Mouse (Mus musculus): Measurements from ENCODE around the gene Slc44a3. TPM values are rescaled to one million over a fixed set of nuclear protein-coding genes. Genes with fewer than 3 reads are reported as not detected.
A peak's percentile ranks its signal among the peaks of the same experiment; 100 is the strongest.
"Not testable (repeated sequence)": the region's sequence is repeated elsewhere in the genome, so short reads cannot be mapped to it uniquely, and the experiment has no call there.

The Slc44a3 gene
- total RNA-seq, 2 experiments from 2014 or later, result 0.18 TPM; not detected in 1

- intact Hi-C loops (cut with DNase I), result loop anchor here (5.0 kb wide), 1 partner anchor 184 kb away; no protein-coding TSS in a partner anchor
- peak; percentile 15 for DNase-seq
Observed at GRCm38 (mm10) chr3:121553294-121553693, 21.1 kb upstream of the Slc44a3 start.

GRCm38 (mm10) chr3:121552723-121553122 lies 20.5 kb upstream of the Slc44a3 start:
- no peak for DNase-seq
- intact Hi-C loops (cut with DNase I), result loop anchor here (5.0 kb wide), 1 partner anchor 185 kb away; no protein-coding TSS in a partner anchor

GRCm38 (mm10) chr3:121550370-121550769 lies 18.2 kb upstream of the Slc44a3 start:
- intact Hi-C loops (cut with DNase I), result loop anchor here (5.0 kb wide), 1 partner anchor 187 kb away; no protein-coding TSS in a partner anchor
- peak; percentile 53 for DNase-seq

- intact Hi-C loops (cut with DNase I), result no loop called here
- DNase-seq, result no peak
Observed at GRCm38 (mm10) chr3:121547851-121548624, 15.8 kb upstream of the Slc44a3 start.

GRCm38 (mm10) chr3:121540621-121541020 lies 8.4 kb upstream of the Slc44a3 start:
- intact Hi-C loops (cut with DNase I), result loop anchor here (2.0 kb wide), 1 partner anchor 224 kb away; no protein-coding TSS in a partner anchor
- DNase-seq, result no peak

- DNase-seq, result no peak
- intact Hi-C loops (cut with DNase I), result loop anchor here (2.0 to 10.0 kb wide), 2 partner anchors 225 to 335 kb away; no protein-coding TSS in a partner anchor
Observed at GRCm38 (mm10) chr3:121539871-121540431, 7.7 kb upstream of the Slc44a3 start.

GRCm38 (mm10) chr3:121538847-121539246 lies 6.6 kb upstream of the Slc44a3 start:
- DNase-seq, result not testable (repeated sequence)
- intact Hi-C loops (cut with DNase I), result loop anchor here (10.0 kb wide), 1 partner anchor 336 kb away; no protein-coding TSS in a partner anchor

GRCm38 (mm10) chr3:121537996-121538395 lies 5.8 kb upstream of the Slc44a3 start:
- DNase-seq, result no peak
- intact Hi-C loops (cut with DNase I), result loop anchor here (10.0 kb wide), 1 partner anchor 337 kb away; no protein-coding TSS in a partner anchor

GRCm38 (mm10) chr3:121536803-121537202 lies 4.6 kb upstream of the Slc44a3 start:
- intact Hi-C loops (cut with DNase I), result loop anchor here (10.0 kb wide), 1 partner anchor 338 kb away; no protein-coding TSS in a partner anchor
- no peak for DNase-seq

GRCm38 (mm10) chr3:121535813-121536504 lies 3.8 kb upstream of the Slc44a3 start:
- DNase-seq, result peak; percentile 18
- intact Hi-C loops (cut with DNase I), result loop anchor here (10.0 kb wide), 1 partner anchor 339 kb away; no protein-coding TSS in a partner anchor

- intact Hi-C loops (cut with DNase I), result loop anchor here (10.0 kb wide), 1 partner anchor 343 kb away; no protein-coding TSS in a partner anchor
- no peak for DNase-seq
Observed at GRCm38 (mm10) chr3:121531370-121532148, 645 bp downstream of the Slc44a3 start.

GRCm38 (mm10) chr3:121530546-121531258 lies 1.5 kb downstream of the Slc44a3 start:
- intact Hi-C loops (cut with DNase I), result loop anchor here (10.0 kb wide), 1 partner anchor 344 kb away; no protein-coding TSS in a partner anchor
- no peak for DNase-seq

- no peak for DNase-seq
- intact Hi-C loops (cut with DNase I), result loop anchor here (5.0 kb wide), 1 partner anchor 219 kb away; no protein-coding TSS in a partner anchor
Observed at GRCm38 (mm10) chr3:121526096-121527093, 5.8 kb downstream of the Slc44a3 start.

- intact Hi-C loops (cut with DNase I), result no loop called here
- no peak for DNase-seq
Observed at GRCm38 (mm10) chr3:121521633-121522125, 10.5 kb downstream of the Slc44a3 start.

- DNase-seq, result no peak
- intact Hi-C loops (cut with DNase I), result no loop called here
Observed at GRCm38 (mm10) chr3:121521123-121521522, 11.1 kb downstream of the Slc44a3 start.

- intact Hi-C loops (cut with DNase I), result no loop called here
Observed at GRCm38 (mm10) chr3:121517030-121517429, 15.2 kb downstream of the Slc44a3 start.

GRCm38 (mm10) chr3:121509141-121509540 lies 23.1 kb downstream of the Slc44a3 start:
- no peak for DNase-seq
- intact Hi-C loops (cut with DNase I), result no loop called here

More at GRCm38 (mm10) chr3:121517030-121517429, 15.2 kb downstream of the Slc44a3 start:
- DNase-seq, result no peak

- DNase-seq, result no peak
- intact Hi-C loops (cut with DNase I), result no loop called here
Observed at GRCm38 (mm10) chr3:121507678-121508077, 24.5 kb downstream of the Slc44a3 start.
